Mouse (Mus musculus) embryo, embryonic 9.5 days (tissue): ENCODE data around the gene Nsmce4a.
"Not testable (repeated sequence)": the region's sequence is repeated elsewhere in the genome, so short reads cannot be mapped to it uniquely, and the experiment has no call there.

Experiments used
- DNase-seq: peaks from one replicate; pipeline ENCODE4 v3.0.0-alpha.2; 2017; ENCODE audit errors: extremely low spot score

The Nsmce4a gene

GRCm38 (mm10) chr7:130535174-130535573, 37.7 kb downstream of the Nsmce4a start:
- no peak for DNase-seq

GRCm38 (mm10) chr7:130533316-130534260, 39.3 kb downstream of the Nsmce4a start:
- DNase-seq = peak; percentile 86

- DNase-seq = not testable (repeated sequence)
Measured at GRCm38 (mm10) chr7:130531138-130531537, 41.8 kb downstream of the Nsmce4a start.

- no peak for DNase-seq
Measured at GRCm38 (mm10) chr7:130527306-130527705, 45.6 kb downstream of the Nsmce4a start.

GRCm38 (mm10) chr7:130523451-130523850, 49.5 kb downstream of the Nsmce4a start:
- no peak for DNase-seq

- DNase-seq = peak; percentile 26
Measured at GRCm38 (mm10) chr7:130520812-130521422, 52.0 kb downstream of the Nsmce4a start.

GRCm38 (mm10) chr7:130520049-130520425, 52.9 kb downstream of the Nsmce4a start, which contains the start of gene Ate1:
Gene Ate1, minus strand, starts transcription at chr7:130520369.
- DNase-seq = no peak

GRCm38 (mm10) chr7:130519096-130520048, 53.5 kb downstream of the Nsmce4a start:
- peak; percentile 97 for DNase-seq

- DNase-seq = peak; percentile 12
Measured at GRCm38 (mm10) chr7:130518213-130519095, 54.5 kb downstream of the Nsmce4a start.

- no peak for DNase-seq
Measured at GRCm38 (mm10) chr7:130510243-130510642, 62.7 kb downstream of the Nsmce4a start.

GRCm38 (mm10) chr7:130503006-130503405, 69.9 kb downstream of the Nsmce4a start:
- no peak for DNase-seq

- DNase-seq = no peak
Measured at GRCm38 (mm10) chr7:130501499-130501898, 71.4 kb downstream of the Nsmce4a start.

GRCm38 (mm10) chr7:130493346-130493745, 79.6 kb downstream of the Nsmce4a start:
- no peak for DNase-seq

GRCm38 (mm10) chr7:130492026-130492425, 80.9 kb downstream of the Nsmce4a start:
- DNase-seq = no peak
